ENCODE assay signal across 12 mouse cellular contexts in the genomic region with DNA sequence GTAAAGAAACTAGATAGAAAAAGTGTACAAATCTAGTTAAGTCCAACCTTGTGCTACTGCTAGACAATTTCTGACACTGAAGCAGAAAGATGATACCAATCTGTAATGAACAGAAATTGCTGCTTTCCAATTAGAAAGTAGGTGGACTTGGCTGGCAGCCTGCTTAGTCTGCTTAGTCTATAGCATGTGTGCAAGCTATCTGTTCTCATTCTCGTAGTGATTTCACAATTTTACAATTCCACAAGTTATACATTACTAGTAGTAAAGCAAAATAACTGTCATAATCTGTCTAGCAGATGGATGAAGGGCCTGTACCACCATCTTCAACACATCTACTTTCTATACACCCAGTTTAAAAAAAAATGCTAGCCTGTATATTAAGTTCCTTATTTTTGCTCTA.
"Had no signal": no experiment of that assay in that cellular context is flagged by ENCODE, and none has a peak within 500 bp of the region (broad histone marks: within the 10 kb centered on the region; RNA-seq: fewer than 3 reads in every experiment).

No protein-coding gene starts in this region.

- H3K9me3 ChIP-seq: kidney, embryonic 15.5 days; liver, embryonic 13.5 days had no signal

- H3K9ac ChIP-seq: kidney, embryonic 15.5 days; liver, embryonic 13.5 days had no signal

- DNase-seq: kidney, adult 8-10 months; kidney, postnatal 10 days; kidney, postnatal 36 days; liver, embryonic 13.5 days; lung, adult 2 months; lung, postnatal 14 days; lung, postnatal 4 days; thymus, adult 18-20 months; thymus, postnatal 36 days had no signal

- H3K27ac ChIP-seq: kidney, embryonic 15.5 days; left cerebral cortex, adult 2 months; liver, embryonic 13.5 days had no signal

- H3K4me2 ChIP-seq: kidney, embryonic 15.5 days; liver, embryonic 13.5 days; midbrain, embryonic 11.5 days had no signal

- H3K36me3 ChIP-seq: kidney, embryonic 15.5 days; liver, embryonic 13.5 days had no signal

- H3K27me3 ChIP-seq: kidney, embryonic 15.5 days; liver, embryonic 13.5 days had no signal

- H3K4me3 ChIP-seq: kidney, embryonic 15.5 days; left cerebral cortex, adult 2 months; liver, embryonic 13.5 days had no signal

- H3K4me1 ChIP-seq: kidney, embryonic 15.5 days had no signal
